Mouse (Mus musculus) brain, embryonic 14.5 days (tissue): ENCODE measurements around the gene Mboat2.

ENCODE experiments used
- CTCF ChIP-seq: fragments of 200-500 bp; IDR thresholded peaks from 2 replicates; pipeline ENCODE4 v1.5.1; 2012; ENCODE audit warnings: inconsistent platforms, mild to moderate bottlenecking, moderate library complexity, borderline replicate concordance; ENCODE audit not compliant: insufficient read depth, insufficient read length; ENCODE audit errors: extremely low read depth
- POLR2A ChIP-seq: fragments of 200-500 bp; IDR thresholded peaks from 2 replicates; pipeline ENCODE4 v1.6.1; 2012; ENCODE audit warnings: mild to moderate bottlenecking, inconsistent platforms, borderline replicate concordance; ENCODE audit not compliant: poor library complexity, insufficient read depth, insufficient read length, severe bottlenecking; ENCODE audit errors: extremely low read depth

- no peak for TF ChIP-seq CTCF
- no peak for TF ChIP-seq POLR2A
Observed at GRCm38 (mm10) chr12:24878735-24879362, 48.2 kb downstream of the Mboat2 start.
